Mouse (Mus musculus): Measurements from ENCODE around the gene Fbxo5. TPM values are rescaled to one million over a fixed set of nuclear protein-coding genes. Genes with fewer than 3 reads are reported as not detected.
A peak's percentile ranks its signal among the peaks of the same experiment; 100 is the strongest.

Fbxo5 gene
- polyA plus RNA-seq, 1 experiment: 0.70 TPM

- peaks cover 14% of the 10 kb centered on the region for H3K36me3 ChIP-seq (ENCODE audit: control insufficient read depth, insufficient read depth, low read length)
- H3K27ac ChIP-seq (ENCODE audit: insufficient read depth, low read depth, low read length): peak within 1 kb of the TSS; percentile 92
- TF ChIP-seq CTCF (IDR thresholded peaks at IDR 0.05; ENCODE audit: extremely low read depth, insufficient read length, insufficient replicate concordance, low read depth, low read length) (peak; percentile 24; the same call in 1 of the 2 replicates), POLR2A (IDR thresholded peaks at IDR 0.05; ENCODE audit: low read depth, low read length) (peak; percentile 32; the same call in 1 of the 2 replicates)
- H3K27me3 ChIP-seq (ENCODE audit: control insufficient read depth, insufficient read depth, low read length): no peaks in the 10 kb centered on the region
- H3K4me1 ChIP-seq (ENCODE audit: control insufficient read depth, insufficient read depth, insufficient read length, low read length): peaks cover 8% of the 10 kb centered on the region; the same call in 1 of the 2 replicates
- under 1% methylated on average over 47 of the region's 47 CpGs for WGBS
- peak within 1 kb of the TSS; percentile 94 for H3K4me3 ChIP-seq (ENCODE audit: low read depth, low read length)
Observed at GRCm38 (mm10) chr10:5823740-5824491, 18.5 kb upstream of the Fbxo5 start, which contains the start of gene Mtrf1l. Mtrf1l (minus strand) TSS chr10:5823910.

- no peak for TF ChIP-seq POLR2A (IDR thresholded peaks at IDR 0.05; ENCODE audit: low read depth, low read length)
- no peak for TF ChIP-seq CTCF (IDR thresholded peaks at IDR 0.05; ENCODE audit: extremely low read depth, insufficient read length, insufficient replicate concordance, low read depth, low read length)
- H3K27me3 ChIP-seq (ENCODE audit: control insufficient read depth, insufficient read depth, low read length): no peaks in the 10 kb centered on the region
- WGBS: under 1% methylated on average over 37 of the region's 37 CpGs
- peaks cover 8% of the 10 kb centered on the region; the same call in 1 of the 2 replicates for H3K4me1 ChIP-seq (ENCODE audit: control insufficient read depth, insufficient read depth, insufficient read length, low read length)
- peaks cover 20% of the 10 kb centered on the region for H3K36me3 ChIP-seq (ENCODE audit: control insufficient read depth, insufficient read depth, low read length)
- H3K4me3 ChIP-seq (ENCODE audit: low read depth, low read length): peak overlapping the region; percentile 94
- peak overlapping the region; percentile 49 for H3K27ac ChIP-seq (ENCODE audit: insufficient read depth, low read depth, low read length)
Observed at GRCm38 (mm10) chr10:5823291-5823739, 17.9 kb upstream of the Fbxo5 start.

GRCm38 (mm10) chr10:5818772-5819171 lies 13.4 kb upstream of the Fbxo5 start:
- peaks cover 8% of the 10 kb centered on the region; the same call in 1 of the 2 replicates for H3K4me1 ChIP-seq (ENCODE audit: control insufficient read depth, insufficient read depth, insufficient read length, low read length)
- H3K36me3 ChIP-seq (ENCODE audit: control insufficient read depth, insufficient read depth, low read length): peaks cover 52% of the 10 kb centered on the region
- TF ChIP-seq CTCF (IDR thresholded peaks at IDR 0.05; ENCODE audit: extremely low read depth, insufficient read length, insufficient replicate concordance, low read depth, low read length) (no peak), POLR2A (IDR thresholded peaks at IDR 0.05; ENCODE audit: low read depth, low read length) (no peak)
- no peak overlapping the region for H3K4me3 ChIP-seq (ENCODE audit: low read depth, low read length)
- no peak overlapping the region for H3K27ac ChIP-seq (ENCODE audit: insufficient read depth, low read depth, low read length)
- WGBS: 74% methylated on average over 3 of the region's 3 CpGs
- H3K27me3 ChIP-seq (ENCODE audit: control insufficient read depth, insufficient read depth, low read length): no peaks in the 10 kb centered on the region

- WGBS: 95% methylated on average over 2 of the region's 2 CpGs
- peaks cover 68% of the 10 kb centered on the region for H3K36me3 ChIP-seq (ENCODE audit: control insufficient read depth, insufficient read depth, low read length)
- H3K4me3 ChIP-seq (ENCODE audit: low read depth, low read length): no peak overlapping the region
- H3K4me1 ChIP-seq (ENCODE audit: control insufficient read depth, insufficient read depth, insufficient read length, low read length): no peaks in the 10 kb centered on the region
- no peaks in the 10 kb centered on the region for H3K27me3 ChIP-seq (ENCODE audit: control insufficient read depth, insufficient read depth, low read length)
- no peak overlapping the region for H3K27ac ChIP-seq (ENCODE audit: insufficient read depth, low read depth, low read length)
- TF ChIP-seq POLR2A (IDR thresholded peaks at IDR 0.05; ENCODE audit: low read depth, low read length) (no peak), CTCF (IDR thresholded peaks at IDR 0.05; ENCODE audit: extremely low read depth, insufficient read length, insufficient replicate concordance, low read depth, low read length) (no peak)
Observed at GRCm38 (mm10) chr10:5815968-5816367, 10.6 kb upstream of the Fbxo5 start.

GRCm38 (mm10) chr10:5813724-5814123 lies 8.3 kb upstream of the Fbxo5 start:
- WGBS: 48% methylated on average over 11 of the region's 11 CpGs
- Histone ChIP-seq H3K27ac (ENCODE audit: insufficient read depth, low read depth, low read length) (no peak overlapping the region), H3K36me3 (ENCODE audit: control insufficient read depth, insufficient read depth, low read length) (peaks cover 53% of the 10 kb centered on the region), H3K27me3 (ENCODE audit: control insufficient read depth, insufficient read depth, low read length) (no peaks in the 10 kb centered on the region), H3K4me3 (ENCODE audit: low read depth, low read length) (no peak overlapping the region), H3K4me1 (ENCODE audit: control insufficient read depth, insufficient read depth, insufficient read length, low read length) (no peaks in the 10 kb centered on the region)
- TF ChIP-seq CTCF (IDR thresholded peaks at IDR 0.05; ENCODE audit: extremely low read depth, insufficient read length, insufficient replicate concordance, low read depth, low read length): no peak
- no peak for TF ChIP-seq POLR2A (IDR thresholded peaks at IDR 0.05; ENCODE audit: low read depth, low read length)

GRCm38 (mm10) chr10:5807683-5808082 lies 2.3 kb upstream of the Fbxo5 start:
- Histone ChIP-seq H3K4me1 (ENCODE audit: control insufficient read depth, insufficient read depth, insufficient read length, low read length) (peaks cover 13% of the 10 kb centered on the region), H3K27ac (ENCODE audit: insufficient read depth, low read depth, low read length) (peak overlapping the region; percentile 94), H3K4me3 (ENCODE audit: low read depth, low read length) (no peak overlapping the region), H3K36me3 (ENCODE audit: control insufficient read depth, insufficient read depth, low read length) (peaks cover 9% of the 10 kb centered on the region), H3K27me3 (ENCODE audit: control insufficient read depth, insufficient read depth, low read length) (no peaks in the 10 kb centered on the region)
- WGBS: 9% methylated on average over 2 of the region's 2 CpGs
- no peak for TF ChIP-seq CTCF (IDR thresholded peaks at IDR 0.05; ENCODE audit: extremely low read depth, insufficient read length, insufficient replicate concordance, low read depth, low read length)
- no peak for TF ChIP-seq POLR2A (IDR thresholded peaks at IDR 0.05; ENCODE audit: low read depth, low read length)

GRCm38 (mm10) chr10:5806996-5807395 lies 1.6 kb upstream of the Fbxo5 start:
- Histone ChIP-seq H3K27ac (ENCODE audit: insufficient read depth, low read depth, low read length) (peak overlapping the region; percentile 78), H3K4me1 (ENCODE audit: control insufficient read depth, insufficient read depth, insufficient read length, low read length) (peaks cover 13% of the 10 kb centered on the region), H3K4me3 (ENCODE audit: low read depth, low read length) (no peak overlapping the region), H3K36me3 (ENCODE audit: control insufficient read depth, insufficient read depth, low read length) (peaks cover 5% of the 10 kb centered on the region), H3K27me3 (ENCODE audit: control insufficient read depth, insufficient read depth, low read length) (no peaks in the 10 kb centered on the region)
- WGBS: 17% methylated on average over 4 of the region's 4 CpGs
- no peak for TF ChIP-seq CTCF (IDR thresholded peaks at IDR 0.05; ENCODE audit: extremely low read depth, insufficient read length, insufficient replicate concordance, low read depth, low read length)
- no peak for TF ChIP-seq POLR2A (IDR thresholded peaks at IDR 0.05; ENCODE audit: low read depth, low read length)
